Mouse (Mus musculus) bone marrow, adult 2 months (tissue): ENCODE data around the gene Serpina3j.

Source experiments
- CTCF ChIP-seq: fragments of 200-500 bp; IDR thresholded peaks from 2 replicates; pipeline ENCODE4 v1.5.1; 2011; ENCODE audit warnings: low read length, control low read depth; ENCODE audit not compliant: control insufficient read depth, insufficient read depth
- POLR2A ChIP-seq: fragments of 200-500 bp; IDR thresholded peaks from 2 replicates; pipeline ENCODE4 v1.6.1; 2011; ENCODE audit warnings: low read depth, mild to moderate bottlenecking, control low read depth, low read length, borderline replicate concordance; ENCODE audit not compliant: control insufficient read depth

DNA sequence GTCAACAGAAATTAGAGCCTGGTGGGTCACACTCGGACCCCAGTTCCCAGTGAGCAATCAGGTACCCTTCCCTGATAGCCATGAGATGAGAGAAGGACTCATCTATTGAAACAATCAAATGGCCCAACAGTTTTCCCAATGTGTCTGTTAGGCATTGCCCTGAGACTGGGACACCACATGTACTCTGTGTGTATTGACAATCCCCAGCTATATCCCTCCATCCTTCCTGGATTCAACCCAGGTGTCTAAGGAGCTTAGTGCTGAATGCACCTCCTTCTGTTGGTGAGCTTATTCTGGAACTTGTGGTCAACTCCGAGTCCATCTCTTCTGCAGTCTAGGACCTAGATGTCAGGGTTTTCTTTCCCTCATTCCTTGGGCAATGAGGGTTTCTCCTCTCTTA is 32.7 kb downstream of the Serpina3j start:
- no peak for TF ChIP-seq CTCF
- TF ChIP-seq POLR2A, result no peak
